Mouse (Mus musculus) bone marrow, adult 2 months (tissue): Measurements from ENCODE around the gene Tex261.

Source experiments
- CTCF ChIP-seq: fragments of 200-500 bp; IDR thresholded peaks from 2 replicates; pipeline ENCODE4 v1.5.1; 2011; ENCODE audit warnings: low read length, control low read depth; ENCODE audit not compliant: control insufficient read depth, insufficient read depth
- POLR2A ChIP-seq: fragments of 200-500 bp; IDR thresholded peaks from 2 replicates; pipeline ENCODE4 v1.6.1; 2011; ENCODE audit warnings: low read depth, mild to moderate bottlenecking, control low read depth, low read length, borderline replicate concordance; ENCODE audit not compliant: control insufficient read depth

DNA sequence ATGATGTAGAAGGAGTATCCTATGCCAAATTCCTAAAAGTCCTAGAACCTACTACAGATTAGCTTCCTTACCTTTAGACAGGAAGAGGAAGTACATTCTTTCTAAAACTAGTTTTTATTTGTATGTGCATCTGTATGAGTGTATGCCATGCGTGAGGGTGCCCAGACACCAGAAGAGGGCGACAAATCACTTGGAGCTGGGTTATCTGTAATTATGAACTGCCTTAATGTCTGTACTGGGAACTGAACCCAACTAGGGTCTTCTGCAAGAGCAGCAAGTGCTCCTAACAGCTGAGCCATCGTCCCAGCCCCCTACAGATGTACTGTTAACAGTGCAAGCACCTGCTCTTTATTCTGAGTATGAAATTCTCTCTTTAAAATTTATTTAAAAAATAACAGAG lies 40.2 kb upstream of the Tex261 start:
- TF ChIP-seq CTCF, result no peak
- no peak for TF ChIP-seq POLR2A
